Mouse (Mus musculus) forebrain, embryonic 12.5 days (tissue): ENCODE results near the gene Abcg1. TPM values are rescaled to one million over a fixed set of nuclear protein-coding genes. Genes with fewer than 3 reads are reported as not detected.

Experiments used
- ATAC-seq: fragments of 200-750 bp; cut with Nextera tagmentation; 2 replicates; pipeline ENCODE4 v1.8.0; 2017; ENCODE audit warnings: moderate TSS enrichment; ENCODE audit not compliant: low FRiP score
- H3K27ac ChIP-seq: fragments of 300-500 bp; sonication (generic); 2 replicates; pipeline ENCODE4 v1.5.1; 2016; ENCODE audit warnings: mild to moderate bottlenecking
- H3K27me3 ChIP-seq: fragments of 300-500 bp; sonication (generic); 2 replicates; pipeline ENCODE4 v1.6.1; 2016; ENCODE audit warnings: mild to moderate bottlenecking
- H3K36me3 ChIP-seq: fragments of 300-500 bp; sonication (generic); replicated peaks from 2 replicates; pipeline ENCODE4 v1.6.1; 2016; ENCODE audit warnings: mild to moderate bottlenecking
- H3K4me1 ChIP-seq: fragments of 300-500 bp; sonication (generic); 2 replicates; pipeline ENCODE4 v1.6.1; 2016
- H3K4me2 ChIP-seq: fragments of 300-500 bp; sonication (generic); 2 replicates; pipeline ENCODE4 v1.6.1; 2016; ENCODE audit warnings: mild to moderate bottlenecking, moderate library complexity
- H3K4me3 ChIP-seq: fragments of 300-500 bp; sonication (generic); replicated peaks from 2 replicates; pipeline ENCODE4 v1.5.1; 2016; ENCODE audit warnings: mild to moderate bottlenecking
- H3K9ac ChIP-seq: fragments of 300-500 bp; sonication (generic); 2 replicates; pipeline ENCODE4 v1.6.1; 2016; ENCODE audit warnings: mild to moderate bottlenecking
- H3K9me3 ChIP-seq: fragments of 300-500 bp; sonication (generic); 2 replicates; pipeline ENCODE4 v1.6.1; 2016
- WGBS: fragments of 180-500 bp; shearing (Covaris S2); methylation state at CpG from one replicate; pipeline ENCODE4 v1.1.7; 2016; 5-methylcytosine and 5-hydroxymethylcytosine counted together
- polyA plus RNA-seq: library from polyadenylated mRNA; unstranded; fragments of >200 nt; fragmentation: Nextera tagmentation; extraction: Ambion mirVana; gene quantifications from 2 replicates; pipeline ENCODE4 v1.2.1, GENCODE M21; 2016

Gene Abcg1
- polyA plus RNA-seq, 1 experiment from 2014 or later: 16.2 TPM

DNA sequence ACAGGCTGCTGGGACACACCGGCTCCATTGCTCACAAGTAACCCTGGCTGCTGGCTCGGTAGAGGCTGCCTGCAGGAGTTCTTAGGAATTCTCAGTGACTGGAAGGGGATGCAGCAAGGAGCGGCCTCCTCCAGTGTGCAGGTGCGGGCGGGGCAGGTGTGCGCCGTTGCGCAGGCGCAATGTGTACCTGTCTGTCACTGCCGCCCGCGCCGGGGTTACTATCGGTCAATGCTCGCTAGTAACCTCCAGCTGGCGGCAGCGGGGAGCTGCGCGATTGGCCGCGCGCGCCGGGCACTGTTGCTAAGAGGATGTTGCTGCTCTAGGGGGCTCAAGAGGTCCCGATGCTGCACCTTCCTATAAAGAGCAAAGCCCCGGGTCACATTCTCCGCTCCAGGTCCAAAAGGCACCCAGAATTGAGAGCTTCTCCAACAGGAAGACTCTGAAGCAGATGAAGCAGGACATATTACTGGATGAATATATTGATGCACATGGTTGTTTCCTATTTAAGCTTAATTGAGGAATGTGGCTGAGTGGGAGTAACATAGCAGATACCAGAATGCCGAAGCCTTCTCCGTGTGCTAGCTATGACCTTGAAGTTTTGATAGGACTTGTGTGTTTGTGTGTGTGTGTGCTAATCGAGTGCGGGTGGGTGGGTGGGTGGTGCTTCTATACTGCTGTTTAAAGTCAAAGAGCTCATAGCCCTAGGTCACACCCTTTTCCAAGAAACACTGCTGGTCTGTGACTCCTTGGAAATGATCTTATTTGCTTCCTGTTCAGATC, 16.0 kb downstream of the Abcg1 start:
- Histone ChIP-seq H3K36me3 (no peaks in the 10 kb centered on the region), H3K27ac (peak overlapping the region; percentile 81), H3K4me3 (peak overlapping the region; percentile 24), H3K9me3 (no peaks in the 10 kb centered on the region), H3K27me3 (no peaks in the 10 kb centered on the region), H3K4me2 (peak overlapping the region; percentile 55), H3K9ac (0 out of 2 replicates have a peak overlapping the region, but pooled peaks have one; percentile 0), H3K4me1 (peaks cover 67% of the 10 kb centered on the region)
- WGBS: 2% methylated on average over 31 of the region's 31 CpGs
- peak; percentile 86 for ATAC-seq

GRCm38 (mm10) chr17:31074053-31074590, 16.6 kb downstream of the Abcg1 start:
- no peak for ATAC-seq
- H3K36me3 ChIP-seq: no peaks in the 10 kb centered on the region
- H3K27ac ChIP-seq: peak overlapping the region; percentile 81
- H3K4me2 ChIP-seq: peak overlapping the region; percentile 55
- 23% methylated on average over 7 of the region's 7 CpGs for WGBS
- H3K4me3 ChIP-seq: no peak overlapping the region
- H3K9ac ChIP-seq: no peak overlapping the region
- H3K4me1 ChIP-seq: peaks cover 66% of the 10 kb centered on the region
- H3K27me3 ChIP-seq: no peaks in the 10 kb centered on the region
- H3K9me3 ChIP-seq: no peaks in the 10 kb centered on the region

- Histone ChIP-seq H3K9me3 (no peaks in the 10 kb centered on the region), H3K9ac (no peak overlapping the region), H3K27me3 (no peaks in the 10 kb centered on the region), H3K36me3 (no peaks in the 10 kb centered on the region), H3K27ac (no peak overlapping the region), H3K4me2 (no peak overlapping the region), H3K4me1 (peaks cover 69% of the 10 kb centered on the region), H3K4me3 (no peak overlapping the region)
- 73% methylated on average over 3 of the region's 3 CpGs for WGBS
- ATAC-seq: no peak
Observed at GRCm38 (mm10) chr17:31074666-31075065, 17.2 kb downstream of the Abcg1 start.

DNA sequence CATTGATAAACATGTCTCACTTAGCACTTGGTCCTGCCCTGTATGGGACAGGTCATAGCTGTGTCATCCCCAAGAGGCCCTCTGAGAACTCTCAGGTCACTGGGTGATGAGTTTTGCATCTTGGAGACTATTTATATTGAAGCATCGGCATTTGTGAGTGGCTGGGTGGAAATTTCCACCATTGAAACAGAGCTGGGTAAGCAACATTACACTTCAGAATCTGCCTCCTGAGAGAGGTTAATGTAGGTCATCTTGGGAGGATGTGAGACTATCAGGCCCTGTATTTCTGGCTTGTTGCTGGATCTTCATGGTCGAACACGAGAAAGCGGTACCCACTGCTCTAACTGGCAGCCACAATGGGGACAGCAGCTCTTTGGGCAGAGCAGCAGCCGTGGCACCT, 18.0 kb downstream of the Abcg1 start:
- Histone ChIP-seq H3K27me3 (no peaks in the 10 kb centered on the region), H3K9ac (no peak overlapping the region), H3K4me3 (no peak overlapping the region), H3K27ac (no peak overlapping the region), H3K4me1 (peaks cover 69% of the 10 kb centered on the region), H3K4me2 (no peak overlapping the region), H3K36me3 (no peaks in the 10 kb centered on the region), H3K9me3 (no peaks in the 10 kb centered on the region)
- ATAC-seq: no peak
- WGBS: 91% methylated on average over 5 of the region's 5 CpGs

GRCm38 (mm10) chr17:31077561-31077960, 20.1 kb downstream of the Abcg1 start:
- Histone ChIP-seq H3K4me1 (peaks cover 58% of the 10 kb centered on the region), H3K27ac (no peak overlapping the region), H3K4me2 (no peak overlapping the region), H3K27me3 (no peaks in the 10 kb centered on the region), H3K36me3 (no peaks in the 10 kb centered on the region), H3K4me3 (no peak overlapping the region), H3K9ac (no peak overlapping the region), H3K9me3 (no peaks in the 10 kb centered on the region)
- no peak for ATAC-seq
- WGBS: 81% methylated on average over 5 of the region's 5 CpGs

- 85% methylated on average over 11 of the region's 11 CpGs for WGBS
- no peak for ATAC-seq
- H3K9me3 ChIP-seq: no peaks in the 10 kb centered on the region
- H3K4me1 ChIP-seq: peaks cover 48% of the 10 kb centered on the region
- no peak overlapping the region for H3K9ac ChIP-seq
- H3K27me3 ChIP-seq: no peaks in the 10 kb centered on the region
- no peak overlapping the region for H3K4me3 ChIP-seq
- H3K4me2 ChIP-seq: no peak overlapping the region
- H3K36me3 ChIP-seq: no peaks in the 10 kb centered on the region
- no peak overlapping the region for H3K27ac ChIP-seq
Observed at GRCm38 (mm10) chr17:31078581-31078980, 21.1 kb downstream of the Abcg1 start.

DNA sequence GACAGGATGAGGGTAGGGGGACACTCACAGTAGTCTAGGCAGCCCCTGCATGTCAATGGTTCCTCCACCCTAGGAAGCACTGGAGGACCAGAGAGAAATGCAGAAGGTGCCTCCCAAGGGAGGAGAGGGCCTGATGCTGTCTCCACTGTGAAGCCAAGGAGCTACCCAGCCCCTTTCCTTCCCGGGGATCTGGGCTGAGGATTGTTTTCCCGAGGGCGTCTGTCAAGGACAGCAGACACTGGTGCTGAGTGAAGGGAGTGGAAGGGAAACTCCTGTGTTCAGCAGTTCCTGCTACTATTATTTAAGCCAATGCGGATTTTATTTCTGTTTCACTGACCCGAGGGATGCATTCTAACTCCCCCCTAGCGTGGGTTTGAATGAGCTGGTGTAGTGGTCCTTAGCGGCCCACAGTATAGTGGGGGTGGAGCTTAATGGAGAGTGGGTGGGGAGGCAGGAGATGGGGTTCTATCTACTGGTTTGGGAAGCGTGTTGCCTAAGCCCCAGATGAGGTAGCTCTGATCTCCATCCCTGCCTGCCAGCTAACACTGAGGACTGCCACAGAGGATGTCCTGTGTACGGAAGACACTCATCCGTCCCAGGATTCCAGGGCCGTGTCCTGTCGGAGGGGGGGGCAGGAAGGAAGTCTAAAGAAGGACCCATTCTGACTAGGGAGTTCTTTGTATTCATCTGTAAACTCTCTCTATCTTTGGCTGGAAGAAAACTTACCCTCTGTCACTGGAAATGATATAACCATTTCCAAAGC, 21.8 kb downstream of the Abcg1 start:
- ATAC-seq: no peak
- WGBS: 65% methylated on average over 12 of the region's 12 CpGs
- Histone ChIP-seq H3K27me3 (no peaks in the 10 kb centered on the region), H3K4me3 (no peak overlapping the region), H3K9me3 (no peaks in the 10 kb centered on the region), H3K9ac (no peak overlapping the region), H3K27ac (no peak overlapping the region), H3K4me1 (peaks cover 41% of the 10 kb centered on the region), H3K36me3 (no peaks in the 10 kb centered on the region), H3K4me2 (no peak overlapping the region)

- Histone ChIP-seq H3K4me3 (no peak overlapping the region), H3K9me3 (no peaks in the 10 kb centered on the region), H3K27me3 (no peaks in the 10 kb centered on the region), H3K9ac (no peak overlapping the region), H3K36me3 (no peaks in the 10 kb centered on the region), H3K27ac (no peak overlapping the region), H3K4me2 (no peak overlapping the region), H3K4me1 (peaks cover 28% of the 10 kb centered on the region)
- 91% methylated on average over 4 of the region's 4 CpGs for WGBS
- ATAC-seq: no peak
Observed at GRCm38 (mm10) chr17:31082296-31083078, 25.0 kb downstream of the Abcg1 start.

DNA sequence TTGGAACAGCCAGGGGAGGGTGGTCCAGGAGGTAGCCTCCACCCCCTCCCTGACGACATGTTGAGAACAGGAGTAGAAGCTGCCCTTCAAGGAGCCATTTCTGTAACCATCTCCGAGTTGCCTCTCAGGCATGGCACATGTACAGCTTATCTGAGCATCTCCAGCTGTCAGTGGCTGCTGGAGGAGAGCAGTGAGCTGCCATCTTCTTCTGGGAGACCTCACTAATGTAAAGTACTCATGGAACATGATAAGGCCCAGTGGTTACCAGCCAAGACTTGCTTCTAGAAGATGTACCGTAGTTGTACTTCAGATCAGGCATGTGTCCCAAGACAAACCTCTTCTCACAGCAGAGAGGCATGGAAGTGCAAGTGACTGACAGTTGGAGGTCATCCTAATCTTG, 28.0 kb downstream of the Abcg1 start:
- Histone ChIP-seq H3K9me3 (no peaks in the 10 kb centered on the region), H3K4me2 (no peak overlapping the region), H3K4me3 (no peak overlapping the region), H3K4me1 (peaks cover 38% of the 10 kb centered on the region), H3K27me3 (no peaks in the 10 kb centered on the region), H3K9ac (no peak overlapping the region), H3K36me3 (no peaks in the 10 kb centered on the region), H3K27ac (no peak overlapping the region)
- WGBS: 93% methylated on average over 3 of the region's 3 CpGs
- ATAC-seq: no peak

DNA sequence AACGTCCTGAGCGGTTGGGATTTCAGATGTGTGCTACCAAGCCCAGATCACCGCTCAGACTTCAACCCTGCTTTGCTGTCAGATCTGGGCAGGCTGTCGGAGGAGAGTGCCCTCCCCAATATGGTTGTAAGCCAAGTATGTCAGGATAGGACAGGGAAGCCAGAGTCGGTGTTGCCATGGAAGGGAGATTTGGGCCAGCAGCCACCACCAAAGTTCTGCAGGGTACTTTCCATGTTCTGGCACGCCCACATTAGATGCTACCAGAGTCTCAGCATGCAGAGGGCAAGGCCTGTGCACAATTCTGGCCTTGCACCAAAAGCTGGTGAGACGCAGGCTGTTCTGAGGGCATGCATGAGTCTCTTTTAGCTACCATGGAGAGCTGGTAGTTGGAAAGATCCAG, 28.7 kb downstream of the Abcg1 start:
- H3K9ac ChIP-seq: no peak overlapping the region
- no peak for ATAC-seq
- no peak overlapping the region for H3K4me2 ChIP-seq
- no peak overlapping the region for H3K4me3 ChIP-seq
- no peaks in the 10 kb centered on the region for H3K27me3 ChIP-seq
- whole genome bisulfite sequencing: 89% methylated on average over 7 of the region's 7 CpGs
- no peak overlapping the region for H3K27ac ChIP-seq
- peaks cover 38% of the 10 kb centered on the region for H3K4me1 ChIP-seq
- no peaks in the 10 kb centered on the region for H3K9me3 ChIP-seq
- no peaks in the 10 kb centered on the region for H3K36me3 ChIP-seq

DNA sequence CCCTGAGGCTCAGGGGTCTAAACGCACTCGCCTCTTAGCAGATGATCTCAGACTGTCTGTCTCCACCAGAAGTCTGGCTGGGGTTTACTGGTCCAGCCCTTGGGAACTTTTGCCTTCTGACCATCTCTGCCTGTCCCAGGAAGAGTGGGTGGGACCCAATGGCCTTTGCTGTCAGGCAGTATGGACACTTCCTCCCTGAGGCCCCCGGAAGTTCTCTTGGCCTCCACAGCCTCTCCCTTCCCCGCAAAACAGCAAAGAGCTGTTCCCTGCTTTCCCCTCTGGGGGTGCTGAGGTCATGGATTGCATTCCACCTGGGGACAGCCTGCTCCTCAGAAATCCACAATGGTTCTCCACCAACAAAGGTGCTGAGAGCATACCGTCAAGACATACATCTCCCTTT, 31.2 kb downstream of the Abcg1 start:
- no peak for ATAC-seq
- Histone ChIP-seq H3K4me1 (peaks cover 39% of the 10 kb centered on the region), H3K9ac (no peak overlapping the region), H3K4me2 (no peak overlapping the region), H3K36me3 (peaks cover 5% of the 10 kb centered on the region; the same call in 1 of the 2 replicates), H3K9me3 (no peaks in the 10 kb centered on the region), H3K4me3 (no peak overlapping the region), H3K27ac (no peak overlapping the region), H3K27me3 (no peaks in the 10 kb centered on the region)
- WGBS: 62% methylated on average over 5 of the region's 5 CpGs

DNA sequence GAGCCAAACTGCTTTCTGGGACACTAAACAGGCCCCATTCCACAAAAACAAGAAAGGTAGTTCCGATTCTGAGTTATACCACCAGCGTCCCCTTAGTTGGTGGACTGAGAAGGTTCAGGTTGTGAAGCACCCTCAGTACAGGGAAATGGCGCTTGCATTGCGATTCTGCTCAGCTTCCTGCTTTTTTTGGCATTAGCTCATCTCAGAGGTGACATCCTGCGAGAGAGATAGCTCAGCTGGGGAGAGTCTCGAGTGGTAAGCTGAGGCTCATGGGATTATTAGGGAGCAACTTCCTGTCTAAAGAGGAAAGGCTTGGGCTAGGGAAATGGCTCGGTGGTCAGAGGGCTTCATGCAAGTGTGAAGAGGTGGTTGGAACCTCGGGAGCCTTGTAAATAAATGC, 32.4 kb downstream of the Abcg1 start:
- no peaks in the 10 kb centered on the region for H3K9me3 ChIP-seq
- ATAC-seq: no peak
- no peak overlapping the region for H3K4me3 ChIP-seq
- H3K27ac ChIP-seq: peak overlapping the region; percentile 9
- no peak overlapping the region for H3K9ac ChIP-seq
- 82% methylated on average over 8 of the region's 8 CpGs for WGBS
- peaks cover 5% of the 10 kb centered on the region; the same call in 1 of the 2 replicates for H3K36me3 ChIP-seq
- no peaks in the 10 kb centered on the region for H3K27me3 ChIP-seq
- H3K4me1 ChIP-seq: peaks cover 47% of the 10 kb centered on the region
- no peak overlapping the region for H3K4me2 ChIP-seq
